Mouse (Mus musculus): ENCODE measurements at regions not wholly inside any gene's neighbourhood (a gene's known extent, or its start where the extent isn't known, plus 50 kb on each side); places are given as distances from the start of the nearest gene placed in this dataset.
"Not testable (repeated sequence)": the region's sequence is repeated elsewhere in the genome, so short reads cannot be mapped to it uniquely, and the experiment has no call there.

GRCm38 (mm10) chr17:54753396-54753994 is 454.7 kb upstream of the Slc5a7 start:
- Histone ChIP-seq H3K36me3 (ENCODE audit: control insufficient read depth, insufficient read depth, low read length) (no peaks in the 10 kb centered on the region), H3K9me3 (ENCODE audit: control insufficient read depth, low read length) (no peaks in the 10 kb centered on the region), H3K4me2 (ENCODE audit: low read depth, low read length) (no peak overlapping the region), H3K27me3 (ENCODE audit: control insufficient read depth, insufficient read depth, low read length) (no peaks in the 10 kb centered on the region), H3K27ac (ENCODE audit: low read depth, low read length) (no peak overlapping the region), H3K4me1 (ENCODE audit: control insufficient read depth, insufficient read depth, low read length) (no peaks in the 10 kb centered on the region), H3K9ac (replicated peaks; ENCODE audit: low read depth, low read length) (no peak overlapping the region), H3K4me3 (ENCODE audit: low read depth, low read length) (no peak overlapping the region)
- WGBS = 33% methylated on average over 2 of the region's 2 CpGs
- ATAC-seq (ENCODE audit: low read depth) = no peak

- ATAC-seq (ENCODE audit: low read depth) = no peak
These were observed 454.1 kb upstream of the Slc5a7 start for GRCm38 (mm10) chr17:54752917-54753316.

GRCm38 (mm10) chr17:54735836-54736235 is 437.0 kb upstream of the Slc5a7 start:
- H3K27me3 ChIP-seq (ENCODE audit: control insufficient read depth, insufficient read depth, low read length) = no peaks in the 10 kb centered on the region
- H3K4me2 ChIP-seq (ENCODE audit: low read depth, low read length) = no peak overlapping the region
- no peak overlapping the region for H3K4me3 ChIP-seq (ENCODE audit: low read depth, low read length)
- H3K9me3 ChIP-seq (ENCODE audit: control insufficient read depth, low read length) = no peaks in the 10 kb centered on the region
- WGBS = 84% methylated on average over 3 of the region's 3 CpGs
- H3K4me1 ChIP-seq (ENCODE audit: control insufficient read depth, insufficient read depth, low read length) = no peaks in the 10 kb centered on the region
- no peak overlapping the region for H3K27ac ChIP-seq (ENCODE audit: low read depth, low read length)
- no peak for ATAC-seq (ENCODE audit: low read depth)
- H3K36me3 ChIP-seq (ENCODE audit: control insufficient read depth, insufficient read depth, low read length) = no peaks in the 10 kb centered on the region
- no peak overlapping the region for H3K9ac ChIP-seq (replicated peaks; ENCODE audit: low read depth, low read length)

More at GRCm38 (mm10) chr17:54752917-54753316, 454.1 kb upstream of the Slc5a7 start:
- Histone ChIP-seq H3K9me3 (ENCODE audit: control insufficient read depth, low read length) (no peaks in the 10 kb centered on the region), H3K9ac (replicated peaks; ENCODE audit: low read depth, low read length) (no peak overlapping the region), H3K4me2 (ENCODE audit: low read depth, low read length) (no peak overlapping the region), H3K4me1 (ENCODE audit: control insufficient read depth, insufficient read depth, low read length) (no peaks in the 10 kb centered on the region), H3K27me3 (ENCODE audit: control insufficient read depth, insufficient read depth, low read length) (no peaks in the 10 kb centered on the region), H3K36me3 (ENCODE audit: control insufficient read depth, insufficient read depth, low read length) (no peaks in the 10 kb centered on the region), H3K4me3 (ENCODE audit: low read depth, low read length) (no peak overlapping the region), H3K27ac (ENCODE audit: low read depth, low read length) (no peak overlapping the region)

- H3K9me3 ChIP-seq (ENCODE audit: control insufficient read depth, low read length) = no peaks in the 10 kb centered on the region
- H3K4me3 ChIP-seq (ENCODE audit: low read depth, low read length) = no peak overlapping the region
- H3K27me3 ChIP-seq (ENCODE audit: control insufficient read depth, insufficient read depth, low read length) = no peaks in the 10 kb centered on the region
- no peak overlapping the region for H3K9ac ChIP-seq (replicated peaks; ENCODE audit: low read depth, low read length)
- H3K27ac ChIP-seq (ENCODE audit: low read depth, low read length) = no peak overlapping the region
- no peak overlapping the region for H3K4me2 ChIP-seq (ENCODE audit: low read depth, low read length)
- ATAC-seq (ENCODE audit: low read depth) = no peak
- no peaks in the 10 kb centered on the region for H3K4me1 ChIP-seq (ENCODE audit: control insufficient read depth, insufficient read depth, low read length)
- H3K36me3 ChIP-seq (ENCODE audit: control insufficient read depth, insufficient read depth, low read length) = no peaks in the 10 kb centered on the region
These were observed 428.8 kb upstream of the Slc5a7 start for GRCm38 (mm10) chr17:54727660-54728059.

GRCm38 (mm10) chr17:54726693-54727092 is 427.9 kb upstream of the Slc5a7 start:
- 95% methylated on average over 2 of the region's 2 CpGs for WGBS

GRCm38 (mm10) chr17:54713026-54713425 is 414.2 kb upstream of the Slc5a7 start:
- Histone ChIP-seq H3K9me3 (ENCODE audit: control insufficient read depth, low read length) (no peaks in the 10 kb centered on the region), H3K27me3 (ENCODE audit: control insufficient read depth, insufficient read depth, low read length) (no peaks in the 10 kb centered on the region), H3K9ac (replicated peaks; ENCODE audit: low read depth, low read length) (no peak overlapping the region), H3K36me3 (ENCODE audit: control insufficient read depth, insufficient read depth, low read length) (no peaks in the 10 kb centered on the region), H3K4me2 (ENCODE audit: low read depth, low read length) (no peak overlapping the region), H3K27ac (ENCODE audit: low read depth, low read length) (no peak overlapping the region), H3K4me1 (ENCODE audit: control insufficient read depth, insufficient read depth, low read length) (no peaks in the 10 kb centered on the region), H3K4me3 (ENCODE audit: low read depth, low read length) (no peak overlapping the region)
- no peak for ATAC-seq (ENCODE audit: low read depth)
- 86% methylated on average over 1 of the region's 1 CpGs for WGBS

More at GRCm38 (mm10) chr17:54726693-54727092, 427.9 kb upstream of the Slc5a7 start:
- Histone ChIP-seq H3K27me3 (ENCODE audit: control insufficient read depth, insufficient read depth, low read length) (no peaks in the 10 kb centered on the region), H3K9ac (replicated peaks; ENCODE audit: low read depth, low read length) (no peak overlapping the region), H3K4me3 (ENCODE audit: low read depth, low read length) (no peak overlapping the region), H3K4me2 (ENCODE audit: low read depth, low read length) (no peak overlapping the region), H3K36me3 (ENCODE audit: control insufficient read depth, insufficient read depth, low read length) (no peaks in the 10 kb centered on the region), H3K27ac (ENCODE audit: low read depth, low read length) (no peak overlapping the region), H3K9me3 (ENCODE audit: control insufficient read depth, low read length) (no peaks in the 10 kb centered on the region), H3K4me1 (ENCODE audit: control insufficient read depth, insufficient read depth, low read length) (no peaks in the 10 kb centered on the region)
- no peak for ATAC-seq (ENCODE audit: low read depth)

GRCm38 (mm10) chr17:54707811-54708210 is 409.0 kb upstream of the Slc5a7 start:
- ATAC-seq (ENCODE audit: low read depth); H3K9me3 ChIP-seq (ENCODE audit: control insufficient read depth, low read length); H3K4me2 ChIP-seq (ENCODE audit: low read depth, low read length): not testable (repeated sequence)

GRCm38 (mm10) chr17:54701346-54702108 is 402.7 kb upstream of the Slc5a7 start:
- no peak overlapping the region for H3K9ac ChIP-seq (replicated peaks; ENCODE audit: low read depth, low read length)
- ATAC-seq (ENCODE audit: low read depth) = no peak
- no peaks in the 10 kb centered on the region for H3K27me3 ChIP-seq (ENCODE audit: control insufficient read depth, insufficient read depth, low read length)
- no peak overlapping the region for H3K27ac ChIP-seq (ENCODE audit: low read depth, low read length)
- no peak overlapping the region for H3K4me2 ChIP-seq (ENCODE audit: low read depth, low read length)
- WGBS = 40% methylated on average over 6 of the region's 6 CpGs
- H3K36me3 ChIP-seq (ENCODE audit: control insufficient read depth, insufficient read depth, low read length) = no peaks in the 10 kb centered on the region
- no peaks in the 10 kb centered on the region for H3K9me3 ChIP-seq (ENCODE audit: control insufficient read depth, low read length)
- no peaks in the 10 kb centered on the region for H3K4me1 ChIP-seq (ENCODE audit: control insufficient read depth, insufficient read depth, low read length)
- no peak overlapping the region for H3K4me3 ChIP-seq (ENCODE audit: low read depth, low read length)

More at GRCm38 (mm10) chr17:54707811-54708210, 409.0 kb upstream of the Slc5a7 start:
- not testable (repeated sequence) for H3K9ac ChIP-seq (replicated peaks; ENCODE audit: low read depth, low read length); H3K4me1 ChIP-seq (ENCODE audit: control insufficient read depth, insufficient read depth, low read length); H3K27ac ChIP-seq (ENCODE audit: low read depth, low read length); H3K27me3 ChIP-seq (ENCODE audit: control insufficient read depth, insufficient read depth, low read length); H3K4me3 ChIP-seq (ENCODE audit: low read depth, low read length); H3K36me3 ChIP-seq (ENCODE audit: control insufficient read depth, insufficient read depth, low read length)

- H3K9ac ChIP-seq (replicated peaks; ENCODE audit: low read depth, low read length) = no peak overlapping the region
- H3K4me1 ChIP-seq (ENCODE audit: control insufficient read depth, insufficient read depth, low read length) = no peaks in the 10 kb centered on the region
- H3K9me3 ChIP-seq (ENCODE audit: control insufficient read depth, low read length) = no peaks in the 10 kb centered on the region
- H3K36me3 ChIP-seq (ENCODE audit: control insufficient read depth, insufficient read depth, low read length) = no peaks in the 10 kb centered on the region
- H3K4me3 ChIP-seq (ENCODE audit: low read depth, low read length) = no peak overlapping the region
- no peaks in the 10 kb centered on the region for H3K27me3 ChIP-seq (ENCODE audit: control insufficient read depth, insufficient read depth, low read length)
- no peak overlapping the region for H3K27ac ChIP-seq (ENCODE audit: low read depth, low read length)
- no peak for ATAC-seq (ENCODE audit: low read depth)
- no peak overlapping the region for H3K4me2 ChIP-seq (ENCODE audit: low read depth, low read length)
These were observed 395.8 kb upstream of the Slc5a7 start for GRCm38 (mm10) chr17:54694637-54695036.

Measured in neural tube, embryonic 14.5 days (tissue).